Mouse (Mus musculus): Measurements from ENCODE around the gene Fyn.

GRCm38 (mm10) chr10:39402487-39402886 lies 33.8 kb downstream of the Fyn start:
- TF ChIP-seq CTCF (IDR thresholded peaks at IDR 0.05; ENCODE audit: insufficient read depth, low read length) (no peak), POLR2A (IDR thresholded peaks at IDR 0.05; ENCODE audit: borderline replicate concordance, extremely low read depth, low read depth, low read length) (no peak)

Measured in lung, adult 2 months (tissue).